Mouse (Mus musculus) bone marrow, adult 2 months (tissue): ENCODE measurements around the gene Nos1ap.

Experiments
- CTCF ChIP-seq: fragments of 200-500 bp; IDR thresholded peaks from 2 replicates; pipeline ENCODE4 v1.5.1; 2011; ENCODE audit warnings: low read length, control low read depth; ENCODE audit not compliant: control insufficient read depth, insufficient read depth
- POLR2A ChIP-seq: fragments of 200-500 bp; IDR thresholded peaks from 2 replicates; pipeline ENCODE4 v1.6.1; 2011; ENCODE audit warnings: low read depth, mild to moderate bottlenecking, control low read depth, low read length, borderline replicate concordance; ENCODE audit not compliant: control insufficient read depth

GRCm38 (mm10) chr1:170308503-170308902 is 281.2 kb downstream of the Nos1ap start, which contains the start of gene Spata46:
- TF ChIP-seq CTCF (no peak), POLR2A (no peak)
